Comparison of ENCODE assay signal across 8 mouse cellular contexts in genomic region chr17:47975281-47976060, GRCm38 (mm10). TPM values are rescaled to one million over a fixed set of nuclear protein-coding genes. Genes with fewer than 3 reads are reported as not detected.
DNase-seq lines count a peak whose midpoint lies in the region; ATAC-seq and TF ChIP-seq lines count a peak whose summit lies in the region.

No protein-coding gene starts in this region.

- H3K27ac ChIP-seq in lung, embryonic 14.5 days (ENCODE audit: low read depth): peak overlapping the region; percentile 94
- peak overlapping the region; percentile 87 for H3K27ac ChIP-seq in forebrain, embryonic 10.5 days
- H3K27ac ChIP-seq in liver, embryonic 12.5 days: peak overlapping the region; percentile 53; the same call in 1 of the 2 replicates
- H3K27ac ChIP-seq in stomach, postnatal 0 days (replicated peaks): peak overlapping the region; percentile 92

- peak overlapping the region; percentile 48 for H3K9ac ChIP-seq in lung, embryonic 14.5 days
- H3K9ac ChIP-seq in liver, embryonic 12.5 days: no peak overlapping the region; the same call in 1 of the 2 replicates
- H3K9ac ChIP-seq in stomach, postnatal 0 days (ENCODE audit: low read length): peak overlapping the region; percentile 48

- peak overlapping the region; percentile 31 for H3K4me3 ChIP-seq in lung, embryonic 14.5 days (ENCODE audit: low read depth, low read length)
- peak overlapping the region; percentile 51 for H3K4me3 ChIP-seq in forebrain, embryonic 10.5 days
- H3K4me3 ChIP-seq in liver, embryonic 12.5 days: peak overlapping the region; percentile 50
- H3K4me3 ChIP-seq in stomach, postnatal 0 days (ENCODE audit: low read depth, low read length): peak overlapping the region; percentile 35

- WGBS in lung, embryonic 14.5 days: 1% methylated on average over 37 of the region's 37 CpGs
- under 1% methylated on average over 37 of the region's 37 CpGs for WGBS in forebrain, embryonic 10.5 days
- WGBS in liver, embryonic 12.5 days (ENCODE audit: insufficient replicate concordance): 2% methylated on average over 26 of the region's 37 CpGs
- WGBS in stomach, postnatal 0 days: 3% methylated on average over 32 of the region's 37 CpGs

- ATAC-seq in lung, embryonic 14.5 days (ENCODE audit: insufficient read depth): peak; percentile 14; the same call in 1 of the 2 replicates
- ATAC-seq in liver, embryonic 12.5 days: no peak
- no peak for ATAC-seq in stomach, postnatal 0 days (ENCODE audit: low FRiP score, low TSS enrichment)

- DNase-seq in lung, embryonic 14.5 days: peak; percentile 84
- no peak for DNase-seq in lung, postnatal 36 days
- DNase-seq in forebrain, embryonic 10.5 days (ENCODE audit: extremely low spot score, low spot score): peak; percentile 75
- peak; percentile 61 for DNase-seq in heart, postnatal 4 days
- DNase-seq in stomach, postnatal 0 days (ENCODE audit: low spot score): peak; percentile 45
- no peak for DNase-seq in spleen, postnatal 14 days (ENCODE audit: low spot score in 2 of 2)
- DNase-seq in thymus, adult 18-20 months: no peak

- TF ChIP-seq EP300 in stomach, postnatal 0 days (optimal IDR thresholded peaks at IDR 0.05): no peak

- peaks cover 47% of the 10 kb centered on the region for H3K4me1 ChIP-seq in lung, embryonic 14.5 days (ENCODE audit: insufficient read depth)
- H3K4me1 ChIP-seq in forebrain, embryonic 10.5 days: peaks cover 57% of the 10 kb centered on the region
- H3K4me1 ChIP-seq in liver, embryonic 12.5 days: peaks cover 36% of the 10 kb centered on the region
- peaks cover 12% of the 10 kb centered on the region for H3K4me1 ChIP-seq in stomach, postnatal 0 days (replicated peaks; ENCODE audit: control insufficient read depth, insufficient read depth)

- H3K4me2 ChIP-seq in lung, embryonic 14.5 days: peak overlapping the region; percentile 69
- peak overlapping the region; percentile 77 for H3K4me2 ChIP-seq in liver, embryonic 12.5 days
- peak overlapping the region; percentile 66 for H3K4me2 ChIP-seq in stomach, postnatal 0 days (replicated peaks; ENCODE audit: low read depth)

- H3K36me3 ChIP-seq in lung, embryonic 14.5 days (ENCODE audit: insufficient read depth): no peaks in the 10 kb centered on the region
- H3K36me3 ChIP-seq in forebrain, embryonic 10.5 days (replicated peaks): no peaks in the 10 kb centered on the region
- no peaks in the 10 kb centered on the region for H3K36me3 ChIP-seq in liver, embryonic 12.5 days
- H3K36me3 ChIP-seq in stomach, postnatal 0 days (ENCODE audit: control insufficient read depth, insufficient read depth, low read length): no peaks in the 10 kb centered on the region

- TF ChIP-seq CTCF in lung, embryonic 14.5 days (IDR thresholded peaks at IDR 0.05; ENCODE audit: low read depth): no peak
- no peak for TF ChIP-seq CTCF in stomach, postnatal 0 days (IDR thresholded peaks at IDR 0.05; ENCODE audit: low read depth)

- no peaks in the 10 kb centered on the region for H3K9me3 ChIP-seq in lung, embryonic 14.5 days (ENCODE audit: low read depth, low read length)
- H3K9me3 ChIP-seq in forebrain, embryonic 10.5 days: no peaks in the 10 kb centered on the region
- no peaks in the 10 kb centered on the region for H3K9me3 ChIP-seq in liver, embryonic 12.5 days (replicated peaks)
- no peaks in the 10 kb centered on the region for H3K9me3 ChIP-seq in stomach, postnatal 0 days (ENCODE audit: control insufficient read depth, low read length)

- H3K27me3 ChIP-seq in lung, embryonic 14.5 days (ENCODE audit: insufficient read depth, low read length): no peaks in the 10 kb centered on the region
- H3K27me3 ChIP-seq in forebrain, embryonic 10.5 days (ENCODE audit: poor library complexity, severe bottlenecking): peaks cover 92% of the 10 kb centered on the region
- H3K27me3 ChIP-seq in liver, embryonic 12.5 days (replicated peaks): peaks cover 73% of the 10 kb centered on the region
- no peaks in the 10 kb centered on the region for H3K27me3 ChIP-seq in stomach, postnatal 0 days (ENCODE audit: control insufficient read depth, insufficient read depth, low read length)

RNA-seq across cellular contexts. Expression of gene Foxp4, which starts 51.0 kb away (rescaled TPM):
- 37.2 and 42.2 TPM in 2 replicates for polyA plus RNA-seq in lung, embryonic 14.5 days (2014; fragmentation: Nextera tagmentation; extraction: Ambion mirVana)
- polyA plus RNA-seq in forebrain, embryonic 10.5 days (2016; fragmentation: Nextera tagmentation; extraction: Ambion mirVana): 16.6 and 18.0 TPM in 2 replicates
- 10 to 100 TPM; 18.1 to 19.6 TPM for total RNA-seq in heart, postnatal 4 days (2021)
- polyA plus RNA-seq in liver, embryonic 12.5 days (2016; fragmentation: Nextera tagmentation; extraction: Ambion mirVana): 13.7 and 13.9 TPM in 2 replicates
- polyA plus RNA-seq in stomach, postnatal 0 days (2015; fragmentation: Nextera tagmentation; extraction: Ambion mirVana): 14.6 and 17.9 TPM in 2 replicates

Comparison
In these comparisons a context has a peak if more than half of its experiments do, and no peak if none do; other contexts are left out.
1. DNase-seq: peak in lung, embryonic 14.5 days (single experiment), forebrain, embryonic 10.5 days (single experiment), heart, postnatal 4 days (single experiment) and stomach, postnatal 0 days (single experiment); none in lung, postnatal 36 days (single experiment), spleen, postnatal 14 days (0 of 2) and thymus, adult 18-20 months (0 of 2).
2. Peak in every context shown above with its lines, with median percentiles within 50 percentile points of each other: H3K27ac ChIP-seq, H3K4me2 ChIP-seq and H3K4me3 ChIP-seq.